Mouse (Mus musculus): ENCODE measurements around the gene Mpeg1.
A peak's percentile ranks its signal among the peaks of the same experiment; 100 is the strongest.

Gene Mpeg1

DNA sequence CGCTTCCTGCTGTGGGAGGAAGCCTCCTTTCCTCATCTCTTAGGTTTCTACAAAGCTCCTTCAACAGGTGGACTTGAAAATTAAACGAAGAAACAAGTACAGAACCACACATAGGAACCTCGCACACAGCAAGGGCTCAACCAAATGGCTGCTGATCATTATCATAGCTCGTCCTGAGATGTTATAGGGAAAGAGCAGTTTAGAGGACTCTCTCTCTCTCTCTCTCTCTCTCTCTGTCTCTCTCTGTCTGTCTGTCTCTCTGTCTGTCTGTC, 33.5 kb downstream of the Mpeg1 start:
- no peak for DNase-seq

DNA sequence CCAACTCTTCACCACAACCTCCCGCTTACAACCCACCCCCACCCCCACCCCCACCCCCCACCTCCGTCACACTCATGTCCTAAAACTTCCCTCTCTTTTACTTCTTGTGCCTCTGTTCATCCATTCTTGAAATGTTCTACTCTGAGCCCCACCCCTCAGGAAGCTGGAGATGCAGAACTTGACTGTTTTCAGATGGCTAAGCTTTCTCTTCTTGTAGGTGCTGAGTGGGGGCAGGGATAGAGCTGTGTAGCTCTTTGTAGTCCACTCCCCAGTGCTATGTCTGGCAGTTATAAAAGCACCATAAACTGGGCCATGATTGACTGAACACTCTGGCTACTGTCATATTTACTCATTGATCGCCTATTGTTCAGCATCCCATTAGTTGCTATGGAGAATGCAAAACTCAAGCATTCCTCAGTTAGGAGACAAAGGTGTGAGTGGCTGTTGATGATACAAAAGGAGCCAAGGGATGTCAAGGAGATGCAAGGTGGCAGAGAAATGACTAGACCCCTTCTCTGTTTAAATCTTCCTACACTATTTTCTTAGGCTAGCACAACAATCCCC, 34.5 kb downstream of the Mpeg1 start:
- no peak for DNase-seq

DNA sequence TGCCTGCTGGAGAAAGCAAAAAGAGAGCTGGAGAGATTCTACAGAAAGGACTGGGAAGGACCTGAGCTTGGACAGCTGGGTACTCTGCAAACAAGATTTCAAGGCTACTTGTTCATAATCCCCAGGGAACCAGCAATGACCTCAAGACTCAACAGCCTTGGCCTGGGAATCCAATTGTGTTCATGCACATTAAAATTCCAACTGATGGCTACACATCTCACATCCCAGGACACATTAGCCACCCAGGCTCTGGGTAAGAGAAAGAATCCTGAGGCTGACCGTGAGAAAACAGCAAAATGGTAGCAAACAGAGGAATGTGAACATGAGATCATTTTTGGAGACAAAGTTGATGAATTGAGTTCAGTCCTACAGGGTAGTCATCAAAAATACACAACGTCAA, 35.7 kb downstream of the Mpeg1 start:
- DNase-seq: no peak

DNA sequence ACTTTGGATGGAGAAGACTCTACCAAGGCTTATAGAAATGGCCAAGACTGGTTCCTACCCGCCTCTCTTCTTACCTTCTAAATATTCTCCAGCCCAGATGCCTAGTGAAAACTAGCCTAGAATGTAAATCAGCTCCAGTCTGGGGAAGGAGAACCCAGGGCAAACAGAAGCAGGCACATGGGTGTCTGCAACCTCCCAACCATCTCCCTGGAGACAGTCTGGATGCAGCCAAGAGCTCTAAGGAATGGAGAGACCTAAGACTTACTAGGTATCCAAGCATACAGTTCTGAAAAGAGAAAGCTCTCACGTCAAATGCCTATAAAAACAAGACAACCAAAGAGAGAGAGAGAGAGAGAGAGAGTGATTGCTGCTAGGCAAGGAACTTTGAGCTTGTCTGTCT, 37.3 kb downstream of the Mpeg1 start:
- DNase-seq: no peak

DNA sequence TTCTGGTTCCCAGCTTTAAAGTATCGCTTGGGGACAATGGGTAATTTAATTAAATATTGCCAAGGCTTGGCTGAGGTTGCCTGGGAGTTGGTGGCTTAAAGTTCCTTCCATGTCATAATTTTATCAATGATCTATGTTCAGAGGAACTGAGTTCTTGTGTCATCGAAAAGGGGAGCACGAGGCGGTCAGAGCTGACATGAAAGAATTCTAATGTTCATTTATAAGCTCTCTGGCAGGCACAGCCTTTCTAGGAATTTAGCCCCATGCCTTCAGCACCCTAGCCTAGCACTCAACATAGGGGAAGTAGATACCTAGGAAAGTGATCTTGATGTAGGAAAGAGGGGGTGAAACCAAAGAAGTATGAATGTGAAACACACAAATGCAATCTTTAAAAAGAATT, 37.7 kb downstream of the Mpeg1 start:
- DNase-seq: no peak

DNA sequence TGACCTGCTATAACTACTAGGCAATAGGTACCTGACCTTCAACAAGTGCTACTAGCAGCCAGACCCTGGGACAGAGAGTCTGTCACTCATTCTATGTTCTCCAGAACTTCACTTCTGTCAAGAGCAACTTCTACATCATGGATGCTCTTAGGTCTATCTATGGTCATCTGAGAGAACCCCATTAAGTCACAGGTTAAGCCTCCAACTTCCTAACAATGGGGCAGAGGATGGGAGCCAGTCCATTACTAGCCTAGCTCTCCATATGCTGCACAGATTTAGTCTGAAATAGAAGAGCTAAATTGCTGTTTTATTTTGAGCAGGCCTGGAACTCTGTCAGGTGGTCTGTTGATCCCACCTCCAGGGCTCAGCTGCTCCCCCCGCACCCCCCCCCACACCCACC, 38.4 kb downstream of the Mpeg1 start:
- DNase-seq: no peak

DNA sequence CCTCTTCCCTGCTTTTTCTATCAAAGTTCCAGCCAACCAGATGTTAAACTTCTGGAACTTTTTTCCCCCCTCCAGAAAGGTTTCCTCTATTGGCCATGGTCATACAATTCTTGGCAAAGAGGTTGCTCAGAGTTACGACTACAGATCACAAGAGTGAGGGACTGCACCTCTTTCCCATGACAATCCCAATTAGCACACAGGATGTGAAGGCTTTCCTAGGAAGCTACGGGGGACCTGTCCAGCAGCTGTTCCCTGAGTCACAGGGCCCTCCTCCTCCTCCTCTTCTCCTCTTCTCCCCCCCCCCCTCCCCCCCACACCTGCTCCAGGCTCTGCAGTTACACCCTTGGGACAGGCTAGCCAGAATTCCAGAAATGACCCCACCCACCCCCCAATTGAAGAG, 38.9 kb downstream of the Mpeg1 start:
- no peak for DNase-seq

DNA sequence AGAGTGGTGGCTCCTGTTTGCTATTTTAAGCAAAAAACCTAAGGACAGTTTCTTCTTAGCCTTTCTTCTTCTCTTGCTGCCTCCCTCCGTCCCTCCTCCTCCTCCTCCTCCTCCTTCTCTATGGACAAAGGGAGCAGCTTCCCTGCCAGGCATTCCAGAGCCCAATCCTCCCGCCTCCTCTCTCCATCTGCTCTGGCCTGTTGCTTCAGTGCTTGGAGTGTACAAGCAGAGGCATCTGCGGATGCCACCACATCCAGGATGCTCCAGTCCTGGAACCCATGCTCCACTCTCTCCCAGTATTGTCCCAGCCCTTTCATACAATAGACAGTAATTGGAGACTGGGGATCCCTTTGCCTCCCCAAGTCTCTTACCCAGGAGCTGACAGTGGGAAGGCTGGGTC, 39.5 kb downstream of the Mpeg1 start:
- peak; percentile 74 for DNase-seq

DNA sequence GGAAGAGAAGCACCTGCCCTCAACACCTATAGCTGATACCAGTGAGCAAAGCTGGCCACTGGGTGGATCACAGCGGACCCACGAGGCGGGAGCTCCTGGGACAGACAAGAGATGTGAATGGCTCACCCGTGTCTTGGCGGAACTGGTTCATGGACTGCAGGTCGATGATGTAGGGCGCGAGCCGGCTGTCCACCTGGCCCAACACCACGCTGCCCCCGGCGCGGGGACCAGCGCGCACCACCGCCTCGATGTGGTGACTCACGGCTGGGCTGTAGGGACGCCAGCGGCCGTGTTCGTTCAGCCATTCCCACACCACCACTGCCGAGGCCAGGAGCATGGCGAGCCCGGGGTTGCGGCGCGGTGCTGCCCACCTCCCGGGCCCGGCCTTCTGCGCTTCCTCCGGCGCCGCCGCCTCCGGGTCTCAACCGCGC, 40.3 kb downstream of the Mpeg1 start:
- DNase-seq: peak; percentile 74

DNA sequence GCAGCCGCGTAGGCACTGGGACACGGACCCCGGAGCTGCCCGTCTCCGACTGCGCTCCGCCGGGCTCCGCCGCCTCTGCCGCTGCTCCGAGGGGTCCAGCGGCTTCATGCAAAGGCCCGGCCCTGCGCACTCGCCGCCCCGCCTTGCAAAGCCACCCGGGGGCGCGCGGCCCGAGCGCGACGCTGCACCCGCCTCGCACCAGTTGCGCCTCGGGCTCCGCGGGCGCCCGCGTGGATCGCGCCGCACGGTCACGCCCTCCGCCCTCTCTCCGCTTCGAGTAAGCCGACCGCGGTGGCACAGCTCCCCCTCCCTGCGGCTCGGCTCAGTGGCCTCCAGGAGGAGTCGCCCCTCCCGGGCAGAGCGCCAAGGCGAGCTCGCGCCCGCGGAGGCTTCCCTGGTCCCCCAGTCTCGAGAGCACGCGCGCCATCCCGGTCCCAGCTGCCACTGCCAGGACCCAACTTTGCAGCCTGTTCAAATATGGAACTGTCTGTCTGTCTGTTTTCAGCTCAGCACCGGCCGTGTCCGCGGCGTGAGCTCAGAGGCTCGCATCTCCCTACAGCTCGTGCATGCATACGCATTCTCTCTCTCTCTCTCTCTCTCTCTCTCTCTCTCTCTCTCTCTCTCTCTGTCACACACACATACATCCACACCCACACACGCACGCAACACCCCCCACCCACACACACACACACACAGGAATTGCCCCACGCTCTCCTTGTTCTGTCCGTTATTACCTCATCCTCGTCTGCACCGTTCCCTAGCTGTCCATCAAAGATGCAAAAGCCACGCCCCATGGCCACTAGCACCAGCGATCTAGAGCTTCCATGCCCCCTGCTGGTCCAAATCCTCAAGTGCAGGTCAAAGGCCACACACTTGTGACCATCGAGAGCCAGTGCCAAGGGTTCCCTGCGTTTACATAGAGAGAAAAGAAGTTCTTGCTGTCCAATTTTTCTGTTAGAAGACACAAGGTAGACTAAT, 41.1 kb downstream of the Mpeg1 start, which contains the start of gene Dtx4:
Dtx4 (minus strand) TSS at position 85 of the 978 bp plus-strand sequence.
- DNase-seq: peak; percentile 89

DNA sequence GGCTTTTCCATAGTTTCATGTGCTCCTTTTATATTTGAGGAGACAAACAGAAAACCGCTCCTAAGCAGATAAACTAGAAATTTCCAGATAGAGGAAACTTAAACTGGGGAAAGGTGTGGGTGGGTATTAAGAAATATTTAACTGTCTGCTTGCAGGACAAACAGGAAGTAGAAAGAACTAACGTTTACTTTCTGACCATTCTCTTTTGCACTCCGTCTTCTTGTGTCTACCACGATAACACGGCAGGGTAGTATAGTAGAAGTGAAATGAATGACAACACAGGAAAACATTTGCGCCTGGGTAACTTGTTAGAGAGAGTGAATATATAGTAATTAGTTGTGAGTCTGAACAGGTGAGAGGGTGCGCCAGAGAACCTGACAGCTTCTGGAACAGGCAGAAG, 42.2 kb downstream of the Mpeg1 start:
- DNase-seq: no peak

DNA sequence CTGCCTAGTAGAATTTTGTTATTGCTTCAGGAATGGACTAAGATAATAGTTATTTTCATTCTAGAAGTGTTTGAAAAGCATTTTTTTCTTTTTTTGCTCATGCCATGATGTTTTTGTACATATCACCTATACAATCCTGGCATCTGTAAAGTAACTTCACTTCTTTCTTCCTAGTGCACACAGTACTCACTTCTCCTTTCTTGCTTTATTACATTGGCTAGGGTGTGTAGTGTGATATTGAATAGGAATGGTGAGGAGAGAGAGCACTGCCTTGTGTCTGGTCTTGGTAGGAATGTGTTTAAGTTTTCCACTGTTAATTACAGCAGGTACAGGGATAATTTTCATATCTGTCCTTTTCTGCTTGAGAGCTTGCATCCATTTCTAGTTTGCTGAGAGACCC, 54.0 kb downstream of the Mpeg1 start:
- no peak for DNase-seq

Measured in right cerebral cortex, postnatal 25 days (tissue).